Mouse (Mus musculus): ENCODE measurements at regions not wholly inside any gene's neighbourhood (a gene's known extent, or its start where the extent isn't known, plus 50 kb on each side); places are given as distances from the start of the nearest gene placed in this dataset.
"Not testable (repeated sequence)": the region's sequence is repeated elsewhere in the genome, so short reads cannot be mapped to it uniquely, and the experiment has no call there.

DNA sequence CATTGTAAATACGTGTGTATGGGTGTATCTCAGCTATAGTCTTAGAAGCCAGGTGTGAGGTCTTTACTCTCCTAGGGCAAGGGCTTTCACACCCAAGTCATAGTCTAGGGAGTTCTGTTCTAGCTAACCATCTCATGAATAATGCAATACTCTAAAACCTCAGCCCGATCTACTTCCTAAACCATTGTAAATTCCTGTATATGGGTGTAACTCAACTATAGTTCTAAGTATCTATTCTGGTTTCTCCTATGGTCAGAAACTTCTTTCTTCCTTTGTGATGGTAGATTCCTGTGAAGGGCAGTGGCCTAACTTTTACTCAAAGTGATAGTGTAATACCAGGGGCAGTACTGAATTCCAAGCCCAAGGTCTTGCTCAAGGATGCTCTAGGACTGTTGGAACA is 58.7 kb upstream of the Srd5a3 start:
- not testable (repeated sequence) for DNase-seq

DNA sequence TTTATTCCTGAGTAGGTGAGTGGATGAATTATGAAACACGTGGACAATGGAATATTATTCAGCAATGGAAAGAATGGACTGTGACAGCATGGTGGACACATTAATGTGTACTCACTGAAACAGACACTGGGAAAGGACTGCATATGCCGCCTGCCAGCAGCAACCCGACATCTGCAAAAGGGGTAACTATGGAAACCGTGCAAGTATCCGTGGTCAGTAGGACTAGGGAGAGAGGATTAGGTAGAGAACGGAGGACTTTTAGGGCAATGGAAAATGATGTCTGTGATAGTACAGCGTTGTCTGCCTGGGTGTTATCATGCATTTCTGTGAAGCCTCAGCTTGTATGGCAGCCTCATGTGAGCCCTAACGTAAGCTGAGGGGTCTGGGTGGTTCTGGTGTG is 59.6 kb upstream of the Srd5a3 start:
- no peak for DNase-seq

GRCm38 (mm10) chr5:76079204-76080025 is 60.7 kb upstream of the Srd5a3 start:
- DNase-seq = peak; percentile 66

DNA sequence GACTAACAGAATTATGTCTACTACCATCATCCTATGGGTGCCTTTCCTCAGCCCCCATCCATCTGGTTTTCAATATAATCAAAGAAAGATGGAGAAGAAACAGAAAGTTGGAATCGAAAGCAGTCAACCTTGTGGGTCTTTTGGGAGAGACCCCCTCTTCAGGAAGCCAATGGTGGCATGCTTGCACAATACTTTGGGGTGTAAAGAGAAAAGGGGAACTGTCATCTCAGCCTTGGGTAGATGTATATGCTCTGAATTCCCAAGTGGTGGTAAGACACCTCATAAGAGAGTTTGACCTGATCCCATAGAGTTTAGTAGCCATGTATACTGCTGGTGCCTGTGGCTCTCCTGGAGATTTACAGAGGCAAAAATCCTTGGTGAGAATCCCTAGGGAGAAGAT is 61.6 kb upstream of the Srd5a3 start:
- DNase-seq = no peak

DNA sequence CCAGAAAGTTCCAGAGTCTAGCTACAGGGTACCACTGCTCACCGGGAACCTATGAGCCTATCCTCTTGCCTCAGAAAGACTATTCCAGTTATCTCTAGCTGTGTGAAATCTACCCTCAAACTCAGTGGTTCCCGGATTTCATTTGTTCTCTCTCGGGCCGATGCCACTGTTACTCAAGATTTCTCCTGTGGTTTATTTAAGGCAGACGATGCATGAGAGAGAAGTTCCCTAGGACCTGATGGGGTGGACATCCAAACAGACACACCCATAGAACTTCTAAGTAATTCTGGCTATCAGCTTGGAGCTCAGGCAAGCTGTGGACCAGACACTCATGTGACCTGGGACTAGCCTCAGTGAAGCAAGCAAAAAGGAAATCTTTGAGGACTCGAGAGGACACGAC is 63.8 kb upstream of the Srd5a3 start:
- DNase-seq = no peak

- peak; percentile 16 for DNase-seq
Measured at GRCm38 (mm10) chr5:76075401-76075800, 64.7 kb upstream of the Srd5a3 start.

DNA sequence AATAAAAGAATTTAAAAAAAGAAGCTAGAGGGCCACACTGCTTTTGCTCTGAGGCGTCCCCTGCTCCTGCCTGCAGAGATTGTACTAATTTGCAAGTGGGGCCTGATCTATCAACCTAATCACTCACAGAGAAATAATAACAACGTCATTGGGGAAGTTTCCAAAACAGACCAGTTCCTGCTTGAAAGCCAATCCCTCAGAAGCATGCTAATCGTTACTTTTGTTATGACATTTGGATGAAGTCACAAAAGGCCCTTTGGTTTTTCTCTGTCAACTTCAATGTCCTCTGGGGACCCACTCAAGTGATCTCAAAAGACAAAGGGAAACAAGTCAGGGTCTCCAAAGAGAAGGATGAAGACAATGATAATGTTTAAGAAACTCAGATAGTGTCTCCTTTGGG is 72.2 kb upstream of the Srd5a3 start:
- DNase-seq = no peak

DNA sequence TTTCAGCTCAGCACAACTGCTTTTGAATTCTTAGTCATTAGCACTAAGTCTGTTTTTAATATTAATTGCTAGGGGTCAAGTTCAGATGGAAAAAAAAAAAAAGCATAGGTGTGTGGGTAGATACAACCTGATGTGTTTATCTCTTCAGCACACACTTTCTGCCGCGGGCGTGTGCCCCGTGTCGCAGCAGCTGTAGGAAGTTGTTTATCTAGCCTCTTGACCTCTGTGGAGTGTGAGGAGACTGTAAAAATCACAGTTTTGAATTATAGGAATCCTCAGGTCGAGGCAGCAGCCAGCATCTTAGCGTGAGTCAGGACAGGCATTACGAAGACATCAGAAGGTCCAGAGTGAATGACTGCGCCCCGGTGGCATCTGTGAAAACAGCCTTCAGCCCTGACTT is 72.8 kb upstream of the Srd5a3 start:
- no peak for DNase-seq

GRCm38 (mm10) chr5:76065789-76066188 is 74.3 kb upstream of the Srd5a3 start:
- DNase-seq = no peak

- DNase-seq = no peak
Measured at GRCm38 (mm10) chr5:76065227-76065626, 74.8 kb upstream of the Srd5a3 start.

DNA sequence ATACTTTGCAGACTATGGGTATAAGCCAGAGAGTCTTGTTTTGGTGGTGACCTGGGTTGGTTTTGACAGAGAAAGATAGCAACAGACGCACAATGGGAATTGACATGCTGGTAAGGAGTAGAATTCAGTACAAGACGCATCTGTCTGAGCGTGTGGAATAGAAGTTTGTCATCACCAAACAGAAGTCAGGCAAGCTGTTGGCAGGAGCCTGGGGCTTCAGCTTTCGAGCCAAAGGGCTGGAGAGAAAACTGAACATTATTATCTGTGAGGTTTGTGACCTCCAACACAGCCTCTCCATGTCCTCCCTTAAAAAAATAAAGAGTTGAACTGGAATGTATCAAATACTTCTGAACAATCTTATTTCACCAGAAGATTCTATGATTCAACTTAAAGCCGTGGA is 75.4 kb upstream of the Srd5a3 start:
- DNase-seq = peak; percentile 25

DNA sequence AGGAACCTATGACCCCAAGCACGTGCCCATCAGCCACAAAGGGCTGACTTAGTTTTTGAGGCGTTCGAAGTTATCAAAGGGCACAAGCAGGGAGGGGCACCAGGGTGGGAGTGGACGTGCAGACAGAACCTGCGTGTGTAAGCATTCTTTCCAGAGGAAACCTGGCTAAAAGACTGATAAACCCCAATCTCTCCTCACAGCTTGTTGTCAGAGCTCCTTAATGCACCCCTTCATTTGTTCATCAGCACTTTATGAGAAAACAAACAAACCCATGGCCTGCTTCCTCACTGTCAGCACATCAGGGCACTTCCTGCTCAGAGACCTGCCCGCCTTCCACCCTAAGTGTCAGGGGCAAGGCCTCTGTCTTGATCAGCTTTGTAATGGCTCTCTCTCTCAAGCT is 76.6 kb upstream of the Srd5a3 start:
- no peak for DNase-seq

GRCm38 (mm10) chr5:76058011-76058410 is 79.8 kb upstream of the Kdr start:
- DNase-seq = no peak

GRCm38 (mm10) chr5:76055849-76056248 is 77.6 kb upstream of the Kdr start:
- no peak for DNase-seq

DNA sequence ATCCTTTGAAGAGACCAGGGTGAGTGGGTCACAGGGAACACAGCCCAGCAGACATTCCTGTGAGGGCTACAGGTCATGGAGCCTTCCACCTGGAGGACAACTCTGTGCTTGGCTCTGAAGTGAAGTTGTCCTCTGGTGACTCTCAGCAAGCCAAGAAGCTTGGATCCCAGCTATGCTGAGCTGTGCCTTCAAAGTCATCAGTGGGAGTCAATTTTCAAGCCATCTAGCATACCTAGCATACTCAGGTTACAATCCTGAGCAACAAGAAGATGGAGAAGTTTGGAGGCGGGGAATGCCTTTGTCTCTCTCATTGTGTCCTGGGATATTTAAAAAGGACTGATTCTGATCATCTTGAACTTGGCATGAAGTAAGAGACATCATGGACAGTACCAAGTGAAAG is 74.5 kb upstream of the Kdr start:
- no peak for DNase-seq

GRCm38 (mm10) chr5:76051658-76052057 is 73.4 kb upstream of the Kdr start:
- no peak for DNase-seq

- DNase-seq = no peak
Measured at GRCm38 (mm10) chr5:76048103-76048874, 70.0 kb upstream of the Kdr start.

GRCm38 (mm10) chr5:76043521-76044510 is 65.6 kb upstream of the Kdr start:
- no peak for DNase-seq

GRCm38 (mm10) chr5:76040454-76041203 is 62.4 kb upstream of the Kdr start:
- DNase-seq = peak; percentile 61

DNA sequence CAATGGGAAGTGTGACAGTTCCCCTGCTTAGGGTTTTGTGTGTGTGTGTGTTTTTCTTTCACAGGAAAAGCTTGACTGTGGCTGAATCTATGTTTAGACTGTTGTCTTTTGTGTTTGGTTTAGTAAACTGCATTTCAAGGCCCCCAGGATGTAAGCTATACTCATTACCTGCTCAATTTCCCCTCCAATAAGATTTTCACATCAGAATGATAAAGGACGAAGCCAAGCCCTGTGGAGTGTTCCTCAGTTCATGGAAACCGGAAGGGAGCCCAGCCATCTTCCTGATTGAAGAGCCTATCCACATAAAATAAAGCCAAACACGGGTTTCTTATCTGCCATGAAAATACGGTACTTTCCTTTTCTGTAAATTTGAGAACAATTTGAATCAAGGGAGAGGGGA is 50.5 kb upstream of the Kdr start:
- no peak for DNase-seq

Measured in lung, postnatal 10 days (tissue).